Mouse (Mus musculus): ENCODE results near the gene Snap47. TPM values are rescaled to one million over a fixed set of nuclear protein-coding genes. Genes with fewer than 3 reads are reported as not detected.

Snap47 gene
- total and polyA plus RNA-seq, 3 experiments, result 67.0 to 102 (median 92.1) TPM

DNA sequence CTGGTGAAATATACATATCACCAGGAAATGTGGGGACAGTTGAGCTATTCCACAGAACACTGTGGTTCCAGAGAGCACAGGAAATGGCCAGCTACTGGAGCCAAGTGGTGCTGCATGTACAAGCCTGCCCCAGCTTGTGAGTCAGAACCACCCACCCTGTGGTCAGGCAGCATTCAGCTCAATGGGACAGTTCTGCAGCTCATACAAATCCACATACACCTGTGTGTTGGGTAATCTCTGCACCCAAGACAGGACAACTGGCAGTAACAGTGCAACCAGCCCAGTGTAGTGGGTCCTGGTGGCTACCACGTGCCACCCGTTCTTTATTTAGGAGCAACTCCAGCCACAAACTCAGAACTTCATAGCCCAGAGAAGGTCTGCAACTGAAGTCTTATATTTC is 29.0 kb downstream of the Snap47 start:
- DNase-seq, result no peak

- DNase-seq, result no peak
Observed at GRCm38 (mm10) chr11:59421436-59421835, 29.6 kb downstream of the Snap47 start.

DNA sequence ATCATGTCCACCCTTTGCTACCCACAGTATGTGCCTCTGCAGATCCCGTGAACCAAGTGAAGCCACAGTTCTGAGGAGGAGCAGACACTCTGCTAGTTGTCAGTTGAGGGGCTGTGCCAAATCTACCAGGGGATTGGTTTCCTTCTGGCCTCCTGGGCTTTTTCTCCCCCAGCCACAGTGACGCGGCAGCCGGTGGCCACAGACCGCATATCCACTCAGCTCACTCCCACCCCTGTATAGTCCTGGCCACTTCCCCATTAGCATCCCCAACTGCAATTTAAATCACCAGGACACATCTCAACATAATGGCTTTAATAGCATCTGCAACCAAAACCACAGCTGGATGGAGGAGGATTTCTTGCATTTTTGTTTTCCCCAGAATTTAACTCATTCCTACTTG is 32.3 kb downstream of the Snap47 start:
- DNase-seq, result no peak

- no peak for DNase-seq
Observed at GRCm38 (mm10) chr11:59412999-59413863, 37.8 kb downstream of the Snap47 start.

DNA sequence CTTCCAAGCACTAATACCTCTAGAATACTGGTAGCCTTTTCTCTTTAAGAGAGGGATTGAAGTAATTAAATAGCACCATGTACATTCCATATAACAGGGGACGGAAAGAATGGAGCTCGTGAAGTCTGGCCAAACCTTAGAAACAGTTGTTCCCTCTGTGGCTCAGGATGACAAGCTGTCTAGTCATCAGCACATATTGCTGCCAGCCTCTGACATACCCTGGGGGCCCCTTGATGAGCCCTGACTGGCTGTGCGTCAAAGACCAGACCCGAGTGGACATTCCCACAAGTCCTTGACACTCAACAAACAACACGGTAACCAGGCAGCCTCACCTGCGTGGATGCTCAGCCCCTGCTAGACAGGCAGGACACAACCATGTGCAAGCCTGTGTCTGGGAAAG is 38.9 kb downstream of the Snap47 start:
- DNase-seq, result no peak

- peak; percentile 85 for DNase-seq
Observed at GRCm38 (mm10) chr11:59410851-59411250, 40.1 kb downstream of the Snap47 start.

GRCm38 (mm10) chr11:59405761-59406160 is 45.2 kb downstream of the Snap47 start:
- peak; percentile 65 for DNase-seq

DNA sequence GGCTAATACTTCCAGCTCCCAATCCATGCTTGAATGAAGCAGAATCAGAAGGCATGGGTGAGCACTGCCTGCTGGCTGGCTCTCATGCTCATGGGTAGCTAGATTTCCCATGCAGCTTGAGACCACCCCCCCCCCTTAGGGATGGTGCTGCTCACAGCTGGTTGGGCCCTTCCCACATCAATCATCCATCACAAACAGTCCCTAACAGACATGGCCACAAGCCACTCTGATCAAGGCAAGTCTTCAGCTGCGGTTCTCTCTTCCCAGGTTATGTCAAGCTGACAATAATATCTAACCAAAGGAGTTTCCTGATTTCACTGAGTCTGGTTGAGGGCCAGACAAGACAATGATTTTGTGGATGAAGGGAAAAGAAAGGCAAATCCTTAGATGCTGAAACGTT is 50.1 kb downstream of the Snap47 start:
- no peak for DNase-seq

GRCm38 (mm10) chr11:59399830-59400229 is 51.2 kb downstream of the Snap47 start:
- DNase-seq, result no peak

- DNase-seq, result no peak
Observed at GRCm38 (mm10) chr11:59397536-59398371, 53.2 kb downstream of the Snap47 start.

- DNase-seq, result no peak
Observed at GRCm38 (mm10) chr11:59394451-59394850, 56.5 kb downstream of the Snap47 start.

- DNase-seq, result peak; percentile 89
Observed at GRCm38 (mm10) chr11:59393591-59393990, 57.4 kb downstream of the Snap47 start.

DNA sequence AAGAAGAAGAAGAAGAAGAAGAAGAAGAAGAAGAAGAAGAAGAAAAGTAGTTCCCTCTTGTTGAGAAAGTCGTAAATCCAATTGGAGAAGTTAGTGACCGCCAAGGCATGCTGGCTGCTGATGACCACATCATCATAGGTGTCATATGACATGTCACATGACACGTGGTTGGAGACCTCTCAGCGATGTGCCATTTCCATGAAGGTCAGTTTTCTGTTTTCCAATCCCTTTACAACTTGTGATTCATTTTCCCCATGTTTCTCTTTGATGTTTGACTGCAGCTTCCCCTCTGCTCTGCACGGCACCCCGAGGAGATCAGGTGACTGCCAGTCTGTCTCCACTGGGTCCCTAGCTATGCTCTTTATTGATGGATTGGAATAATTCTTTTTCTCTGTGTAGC is 58.7 kb downstream of the Snap47 start:
- peak; percentile 77 for DNase-seq

GRCm38 (mm10) chr11:59390470-59390869 is 60.5 kb downstream of the Snap47 start:
- DNase-seq, result no peak

GRCm38 (mm10) chr11:59389617-59390016 is 61.4 kb downstream of the Snap47 start:
- DNase-seq, result no peak

- DNase-seq, result no peak
Observed at GRCm38 (mm10) chr11:59388806-59389205, 62.2 kb downstream of the Snap47 start.

DNA sequence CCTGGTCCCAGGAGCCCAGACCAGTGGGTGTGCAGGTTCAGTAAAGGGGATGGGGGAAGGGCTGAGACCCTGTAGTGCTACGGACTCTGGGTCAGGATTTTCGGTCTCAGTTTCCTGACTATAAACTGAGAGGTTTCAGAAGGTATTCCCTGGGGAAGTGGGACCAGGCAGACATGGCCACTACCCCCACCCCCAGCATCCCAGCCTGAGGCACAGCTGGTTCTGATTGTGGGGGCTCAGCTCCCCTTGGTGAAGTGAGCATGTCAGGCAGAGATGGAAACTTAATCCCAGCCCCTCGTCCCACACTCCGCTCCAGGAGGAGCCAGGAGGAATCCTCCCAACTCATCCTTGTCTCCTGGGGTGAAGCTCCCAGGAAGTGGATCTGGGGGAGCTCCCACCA is 63.5 kb downstream of the Snap47 start:
- DNase-seq, result no peak

- DNase-seq, result no peak
Observed at GRCm38 (mm10) chr11:59385123-59385522, 65.9 kb downstream of the Snap47 start.

DNA sequence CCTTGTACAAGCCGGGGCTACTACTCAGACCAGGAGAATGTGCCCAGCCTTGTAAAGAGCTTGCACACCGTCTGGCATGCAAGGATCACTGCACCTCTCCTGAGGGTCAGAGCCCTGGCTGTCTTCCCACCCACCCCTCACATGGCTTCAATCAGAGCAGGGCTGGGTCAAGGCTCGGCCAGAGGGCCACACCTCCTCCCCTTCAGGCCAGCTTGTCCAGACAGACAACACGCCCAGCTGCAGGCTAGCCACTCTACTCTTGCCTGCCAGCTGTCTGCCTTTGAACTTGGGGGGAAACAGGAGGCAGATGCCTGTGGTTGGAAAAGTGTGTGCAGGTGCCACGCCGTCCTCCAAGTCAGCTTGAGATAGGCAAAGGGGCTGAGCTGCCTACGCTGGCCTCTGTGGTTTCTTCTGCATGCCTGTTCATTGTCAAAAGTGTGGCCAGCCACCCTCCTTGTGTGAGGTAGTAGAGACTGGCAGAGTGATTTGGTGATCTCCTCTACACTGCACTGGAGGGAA is 66.5 kb downstream of the Snap47 start:
- DNase-seq, result peak; percentile 53

DNA sequence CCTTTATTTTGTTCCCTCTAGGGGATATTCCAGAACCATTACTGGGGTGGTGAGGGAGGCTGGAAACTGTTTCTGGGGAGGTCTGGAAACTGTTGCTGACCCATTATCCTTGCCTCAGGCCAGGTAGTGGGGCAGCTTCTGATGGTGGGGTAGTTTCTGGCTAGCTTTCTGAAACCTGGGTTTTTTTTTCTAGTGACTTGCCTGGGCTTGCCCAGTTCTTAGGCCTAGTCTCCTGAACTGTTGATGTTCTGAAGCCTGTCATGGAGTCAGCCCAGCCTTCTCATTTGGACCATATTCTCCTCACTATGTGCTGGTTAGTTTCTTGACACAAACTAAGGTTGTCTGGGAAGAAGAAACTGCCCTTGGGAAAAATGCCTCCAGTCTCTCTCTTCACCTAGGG is 71.4 kb downstream of the Snap47 start:
- DNase-seq, result no peak

DNA sequence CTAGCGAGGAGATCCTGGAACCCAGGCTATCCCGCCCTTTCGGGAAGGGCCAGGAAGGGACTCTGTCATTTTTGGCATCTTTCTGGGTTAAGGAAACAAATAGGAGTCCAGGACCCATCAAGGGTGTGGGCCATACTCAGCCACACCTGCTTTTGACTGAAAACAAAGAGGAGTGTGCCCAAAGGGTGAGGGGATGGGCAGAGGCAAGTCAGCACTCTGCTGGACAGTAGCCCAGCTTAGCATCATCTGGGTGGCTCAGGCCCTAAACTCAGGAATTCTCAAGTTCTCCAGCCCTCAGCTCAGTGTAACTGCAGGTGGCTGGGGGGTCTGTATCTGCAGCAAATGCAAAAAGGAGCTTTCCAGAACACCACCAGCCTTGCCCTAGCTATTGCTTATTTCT is 73.0 kb downstream of the Snap47 start:
- no peak for DNase-seq

GRCm38 (mm10) chr11:59375475-59375874 is 75.5 kb downstream of the Snap47 start, which contains the start of gene Prss38:
Gene Prss38 (minus strand): TSS chr11:59375657.
- no peak for DNase-seq

DNA sequence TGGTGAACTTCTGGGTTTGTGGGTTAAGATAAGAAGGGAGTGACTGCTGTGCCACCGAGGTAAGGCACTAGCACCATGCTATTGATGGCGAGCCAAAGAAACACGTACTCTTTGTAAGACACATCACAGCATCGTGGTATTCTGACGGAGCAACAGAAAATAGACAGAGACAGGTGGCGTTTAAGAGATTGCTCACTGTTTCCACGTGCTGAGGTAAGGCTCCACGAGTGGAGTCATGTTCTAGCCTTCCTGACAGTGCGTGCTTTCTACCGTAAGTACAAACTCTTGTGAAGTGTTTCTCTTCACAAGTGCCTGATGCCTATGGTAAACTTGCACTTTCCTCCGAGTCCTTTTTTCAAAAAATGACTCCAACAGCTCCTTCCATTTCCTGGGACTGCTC is 81.1 kb downstream of the Snap47 start:
- DNase-seq, result no peak

All from adrenal gland, adult 2 months (tissue).